Mouse (Mus musculus) lung, embryonic 16.5 days (tissue): ENCODE measurements around the gene Cep162. TPM values are rescaled to one million over a fixed set of nuclear protein-coding genes. Genes with fewer than 3 reads are reported as not detected.

ENCODE experiments used
- ATAC-seq: fragments of 200-750 bp; cut with Nextera tagmentation; 2 replicates; pipeline ENCODE4 v1.8.0; 2017; ENCODE audit warnings: low read depth, mild to moderate bottlenecking, moderate library complexity
- H3K27ac ChIP-seq: fragments of 300-500 bp; sonication (generic); 2 replicates; pipeline ENCODE4 v1.5.1; 2014; ENCODE audit warnings: mild to moderate bottlenecking, control low read depth, low read length
- H3K27me3 ChIP-seq: fragments of 300-500 bp; sonication (generic); 2 replicates; pipeline ENCODE4 v1.6.1; 2014; ENCODE audit warnings: low read depth, low read length, mixed read lengths; ENCODE audit not compliant: control insufficient read depth, insufficient read depth
- H3K36me3 ChIP-seq: fragments of 300-500 bp; sonication (generic); 2 replicates; pipeline ENCODE4 v1.6.1; 2014; ENCODE audit warnings: low read length; ENCODE audit not compliant: control insufficient read depth, insufficient read depth
- H3K4me1 ChIP-seq: fragments of 300-500 bp; sonication (generic); replicated peaks from 2 replicates; pipeline ENCODE4 v1.6.1; 2014; ENCODE audit warnings: low read length, mixed read lengths; ENCODE audit not compliant: control insufficient read depth, insufficient read depth
- H3K4me2 ChIP-seq: fragments of 300-500 bp; sonication (generic); 2 replicates; pipeline ENCODE4 v1.6.1; 2014; ENCODE audit warnings: low read depth, low read length, control low read depth
- H3K4me3 ChIP-seq: fragments of 300-500 bp; sonication (generic); 2 replicates; pipeline ENCODE4 v1.5.1; 2014; ENCODE audit warnings: mild to moderate bottlenecking, low read length, control low read depth
- H3K9ac ChIP-seq: fragments of 300-500 bp; sonication (generic); 2 replicates; pipeline ENCODE4 v1.6.1; 2014; ENCODE audit warnings: low read length, control low read depth
- H3K9me3 ChIP-seq: fragments of 300-500 bp; sonication (generic); 2 replicates; pipeline ENCODE4 v1.6.1; 2016; ENCODE audit warnings: low read length; ENCODE audit not compliant: control insufficient read depth
- WGBS: fragments of 180-500 bp; shearing (Covaris S2); extraction: QIAGEN DNeasy Blood & Tissue Kit; methylation state at CpG from one replicate; pipeline ENCODE4 v1.1.7; 2014; 5-methylcytosine and 5-hydroxymethylcytosine counted together
- polyA plus RNA-seq: library from polyadenylated mRNA; unstranded; fragments of >200 nt; fragmentation: Nextera tagmentation; extraction: Ambion mirVana; gene quantifications from 2 replicates; pipeline ENCODE4 v1.2.1, GENCODE M21; 2015

The Cep162 gene
- polyA plus RNA-seq, 1 experiment from 2014 or later, result 6.8 TPM

DNA sequence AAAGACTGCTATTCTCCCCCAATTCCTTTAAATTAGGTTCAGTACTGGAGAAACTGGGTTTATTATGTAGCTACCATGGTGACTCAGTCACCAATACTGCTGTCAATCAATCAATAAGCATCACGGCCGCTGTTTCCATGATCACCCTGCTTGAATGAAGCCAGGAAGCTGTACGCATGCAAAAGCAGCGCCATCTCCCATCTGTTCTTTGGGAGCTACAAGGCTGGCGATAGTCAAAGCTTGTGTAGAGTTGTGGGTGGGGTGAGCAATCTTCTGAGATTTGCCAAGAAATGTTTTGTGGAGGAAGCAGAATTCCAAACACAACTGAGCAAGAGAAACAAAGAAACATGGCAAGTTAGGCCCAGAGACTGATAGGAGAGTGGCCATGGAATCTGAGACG lies 52.9 kb downstream of the Cep162 start:
- Histone ChIP-seq H3K27me3 (no peaks in the 10 kb centered on the region), H3K4me3 (no peak overlapping the region), H3K9ac (no peak overlapping the region), H3K27ac (no peak overlapping the region), H3K4me2 (no peak overlapping the region), H3K4me1 (no peaks in the 10 kb centered on the region), H3K36me3 (peaks cover 13% of the 10 kb centered on the region), H3K9me3 (no peaks in the 10 kb centered on the region)
- ATAC-seq, result no peak
- 85% methylated on average over 6 of the region's 6 CpGs for WGBS

DNA sequence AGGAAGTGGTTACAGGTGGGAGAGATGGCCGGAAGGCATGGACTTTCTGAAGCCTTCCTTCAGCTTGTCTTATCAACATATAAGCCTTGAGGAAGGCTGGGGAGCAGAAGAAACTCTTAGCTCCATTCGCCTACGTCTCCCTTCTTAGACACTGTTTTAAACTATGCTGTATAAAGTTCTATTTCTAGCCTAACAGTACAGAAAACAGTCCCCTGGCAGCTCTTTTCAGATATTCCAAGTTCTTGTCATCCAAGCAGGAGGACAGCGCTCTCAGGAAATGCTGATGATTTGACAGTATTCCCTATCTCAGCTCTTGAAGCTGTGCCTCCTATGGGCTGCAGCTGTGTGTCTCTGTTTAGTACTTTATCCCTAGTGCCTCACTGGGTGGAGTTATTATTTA lies 54.4 kb downstream of the Cep162 start:
- H3K9me3 ChIP-seq, result no peaks in the 10 kb centered on the region
- H3K4me1 ChIP-seq, result no peaks in the 10 kb centered on the region
- 98% methylated on average over 4 of the region's 4 CpGs for WGBS
- H3K4me3 ChIP-seq, result no peak overlapping the region
- H3K36me3 ChIP-seq, result peaks cover 16% of the 10 kb centered on the region
- no peak overlapping the region for H3K4me2 ChIP-seq
- no peak for ATAC-seq
- H3K27ac ChIP-seq, result no peak overlapping the region
- H3K9ac ChIP-seq, result no peak overlapping the region
- H3K27me3 ChIP-seq, result no peaks in the 10 kb centered on the region

DNA sequence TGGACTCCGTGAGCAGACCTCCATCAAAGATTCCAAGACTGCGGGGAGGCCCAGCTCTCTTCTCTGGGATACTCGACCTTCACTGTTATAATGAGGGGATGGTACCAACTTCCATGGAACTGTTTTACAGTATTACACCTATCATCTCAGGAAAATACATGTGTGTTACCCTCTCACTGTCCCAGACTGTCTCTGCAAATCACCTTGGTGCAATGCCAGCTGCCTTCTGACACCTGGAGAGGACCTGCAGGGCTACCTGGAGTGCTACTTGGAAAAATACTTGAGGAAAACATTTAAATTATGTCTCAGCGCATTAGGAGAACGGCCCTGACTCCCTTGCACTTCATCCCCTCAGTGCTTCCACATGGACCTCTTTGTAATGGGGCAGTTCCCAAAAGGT lies 54.9 kb downstream of the Cep162 start:
- Histone ChIP-seq H3K27ac (no peak overlapping the region), H3K4me2 (no peak overlapping the region), H3K4me1 (no peaks in the 10 kb centered on the region), H3K27me3 (no peaks in the 10 kb centered on the region), H3K9me3 (no peaks in the 10 kb centered on the region), H3K4me3 (no peak overlapping the region), H3K9ac (no peak overlapping the region), H3K36me3 (peaks cover 16% of the 10 kb centered on the region)
- ATAC-seq, result no peak
- 84% methylated on average over 5 of the region's 5 CpGs for WGBS

DNA sequence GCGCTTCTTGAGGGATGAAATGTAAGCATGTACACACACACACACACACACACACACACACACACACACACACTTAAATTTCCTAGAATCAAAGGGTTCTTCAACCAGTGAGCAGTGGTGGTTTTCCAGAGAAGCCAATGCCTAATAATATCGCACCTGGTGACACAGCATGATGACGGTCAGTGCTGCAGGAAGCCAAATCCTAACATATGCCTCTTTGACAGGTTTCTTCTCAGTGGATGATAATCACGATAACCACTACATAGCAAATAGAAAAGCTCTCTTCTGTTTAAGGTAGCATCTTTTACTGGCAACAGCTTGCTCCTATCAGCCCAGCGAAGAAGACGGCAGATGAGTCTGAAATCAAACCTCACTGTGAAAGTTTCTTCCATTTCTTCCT lies 57.3 kb downstream of the Cep162 start:
- H3K4me2 ChIP-seq, result no peak overlapping the region
- H3K4me1 ChIP-seq, result no peaks in the 10 kb centered on the region
- ATAC-seq, result no peak
- no peak overlapping the region for H3K9ac ChIP-seq
- peaks cover 12% of the 10 kb centered on the region for H3K36me3 ChIP-seq
- H3K9me3 ChIP-seq, result no peaks in the 10 kb centered on the region
- no peaks in the 10 kb centered on the region for H3K27me3 ChIP-seq
- no peak overlapping the region for H3K4me3 ChIP-seq
- 69% methylated on average over 6 of the region's 6 CpGs for WGBS
- no peak overlapping the region for H3K27ac ChIP-seq

DNA sequence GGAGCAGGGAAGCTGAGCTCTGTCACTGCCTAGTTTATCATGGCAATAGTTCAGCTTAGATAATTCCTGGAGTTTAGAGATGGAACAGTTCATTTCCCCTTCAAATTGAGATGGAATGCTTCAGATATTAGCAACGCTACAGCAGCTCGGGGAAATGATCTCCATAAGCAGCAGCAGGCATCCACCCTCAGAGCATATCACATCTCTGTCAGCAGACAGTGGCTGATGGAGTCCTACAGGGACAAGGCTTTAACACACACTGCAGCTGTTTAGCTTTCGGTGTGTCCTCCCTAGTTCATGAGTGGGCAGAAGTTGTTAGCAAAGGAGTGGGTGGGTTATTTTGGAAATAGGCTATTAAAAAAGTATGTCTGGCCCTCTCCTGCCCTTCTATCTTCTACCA lies 58.1 kb downstream of the Cep162 start:
- 75% methylated on average over 3 of the region's 3 CpGs for WGBS
- H3K9ac ChIP-seq, result no peak overlapping the region

DNA sequence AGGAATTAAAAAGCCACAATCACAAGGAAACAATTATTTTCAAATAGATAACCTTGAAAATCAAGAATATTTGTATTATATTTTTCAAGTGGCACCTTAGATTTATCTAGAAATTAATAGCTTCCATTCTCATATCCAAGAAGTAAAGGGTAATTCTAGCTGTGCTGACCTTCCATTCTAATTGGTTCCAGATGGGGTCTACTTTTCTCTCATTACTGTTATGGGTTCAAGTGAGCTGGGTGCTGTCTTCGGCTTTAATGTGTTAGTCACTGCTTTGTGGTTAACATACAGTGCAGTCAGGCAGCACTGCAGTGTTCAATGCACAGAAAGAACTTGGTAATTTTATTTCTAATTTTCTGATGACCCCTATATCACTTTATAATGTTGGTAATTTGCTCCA lies 61.6 kb downstream of the Cep162 start:
- Histone ChIP-seq H3K4me1 (no peaks in the 10 kb centered on the region), H3K27ac (no peak overlapping the region), H3K27me3 (no peaks in the 10 kb centered on the region), H3K9ac (no peak overlapping the region), H3K4me3 (no peak overlapping the region), H3K9me3 (0 out of 2 replicates have a peak, but pooled peaks cover 5% of the 10 kb centered on the region), H3K36me3 (peaks cover 30% of the 10 kb centered on the region), H3K4me2 (no peak overlapping the region)
- ATAC-seq, result no peak
- WGBS, result 81% methylated on average over 1 of the region's 1 CpGs

More for the DNA sequence above, 58.1 kb downstream of the Cep162 start:
- no peaks in the 10 kb centered on the region for H3K4me1 ChIP-seq
- H3K27ac ChIP-seq, result no peak overlapping the region
- H3K4me2 ChIP-seq, result no peak overlapping the region
- no peak overlapping the region for H3K4me3 ChIP-seq
- H3K9me3 ChIP-seq, result no peaks in the 10 kb centered on the region
- no peaks in the 10 kb centered on the region for H3K27me3 ChIP-seq
- no peak for ATAC-seq
- peaks cover 16% of the 10 kb centered on the region for H3K36me3 ChIP-seq

DNA sequence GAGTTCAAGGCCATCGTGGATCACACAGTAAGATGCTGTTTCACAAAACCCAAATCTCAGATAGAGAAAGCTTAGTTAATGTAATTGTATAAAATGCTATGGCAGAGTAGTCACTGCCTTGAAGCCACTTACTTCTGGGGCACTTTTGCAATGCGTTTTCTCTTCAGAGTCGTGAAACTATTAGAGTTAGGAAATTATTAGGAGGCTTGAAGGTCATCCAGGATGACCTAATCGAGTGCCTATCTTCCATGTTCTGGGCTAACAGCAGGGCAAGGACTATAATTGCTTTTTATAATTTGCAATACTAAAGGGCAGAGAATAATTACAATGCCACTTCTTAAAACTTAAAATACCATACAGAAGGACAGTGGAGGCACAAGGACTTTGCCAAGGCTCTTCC lies 68.0 kb downstream of the Cep162 start:
- H3K9ac ChIP-seq, result no peak overlapping the region
- H3K27me3 ChIP-seq, result no peaks in the 10 kb centered on the region
- H3K27ac ChIP-seq, result no peak overlapping the region
- H3K9me3 ChIP-seq, result 0 out of 2 replicates have a peak, but pooled peaks cover 5% of the 10 kb centered on the region
- no peak for ATAC-seq
- H3K36me3 ChIP-seq, result peaks cover 15% of the 10 kb centered on the region
- H3K4me1 ChIP-seq, result no peaks in the 10 kb centered on the region
- no peak overlapping the region for H3K4me3 ChIP-seq
- WGBS, result 84% methylated on average over 4 of the region's 4 CpGs
- H3K4me2 ChIP-seq, result no peak overlapping the region

DNA sequence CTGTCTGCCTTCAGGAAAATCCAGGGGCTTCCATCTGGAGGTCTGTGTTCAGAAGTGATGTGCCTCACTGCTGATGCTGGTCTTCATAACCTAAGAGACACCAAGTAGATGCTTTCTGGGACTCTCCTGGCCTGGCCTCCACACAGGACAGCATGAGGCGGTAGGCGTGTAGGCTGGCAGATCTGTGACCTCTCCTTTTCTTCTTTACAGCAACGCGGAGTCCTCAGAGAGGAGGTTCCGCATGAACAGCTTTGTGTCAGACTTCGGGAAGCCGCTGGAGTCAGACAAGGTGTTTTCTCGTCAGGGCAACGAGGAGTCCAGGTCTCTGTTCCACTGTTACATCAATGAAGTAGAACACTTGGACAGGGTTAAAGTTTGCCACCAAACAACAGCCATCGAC lies 73.1 kb downstream of the Cep162 start:
- no peaks in the 10 kb centered on the region for H3K9me3 ChIP-seq
- no peak overlapping the region for H3K27ac ChIP-seq
- no peak overlapping the region for H3K9ac ChIP-seq
- no peak for ATAC-seq
- no peaks in the 10 kb centered on the region for H3K36me3 ChIP-seq
- H3K4me1 ChIP-seq, result no peaks in the 10 kb centered on the region
- 86% methylated on average over 10 of the region's 10 CpGs for WGBS
- H3K27me3 ChIP-seq, result no peaks in the 10 kb centered on the region
- no peak overlapping the region for H3K4me2 ChIP-seq
- H3K4me3 ChIP-seq, result no peak overlapping the region

DNA sequence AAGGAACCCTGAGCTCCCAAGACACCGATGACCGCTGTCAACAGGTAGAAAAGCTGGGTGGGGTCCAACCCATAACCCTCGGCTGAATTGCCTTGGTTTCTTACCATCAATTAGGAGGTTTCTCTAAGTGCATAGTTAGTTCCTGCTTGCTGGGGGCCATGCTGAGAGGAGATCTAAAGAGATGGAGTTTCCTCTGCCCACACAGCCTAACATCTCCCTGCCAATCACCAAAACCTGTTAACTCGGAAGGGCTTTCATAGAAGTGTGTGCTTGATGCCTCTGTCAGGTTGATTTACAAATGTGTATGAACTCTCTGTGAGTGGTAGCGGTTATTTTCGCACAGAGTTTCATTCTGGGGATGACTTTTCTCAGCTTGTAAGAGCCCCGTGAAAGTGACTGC lies 76.8 kb downstream of the Cep162 start:
- H3K4me2 ChIP-seq, result no peak overlapping the region
- no peaks in the 10 kb centered on the region for H3K4me1 ChIP-seq
- H3K27me3 ChIP-seq, result no peaks in the 10 kb centered on the region
- WGBS, result 37% methylated on average over 7 of the region's 7 CpGs
- H3K27ac ChIP-seq, result no peak overlapping the region
- no peak for ATAC-seq
- no peak overlapping the region for H3K4me3 ChIP-seq
- H3K9ac ChIP-seq, result no peak overlapping the region
- H3K36me3 ChIP-seq, result no peaks in the 10 kb centered on the region
- H3K9me3 ChIP-seq, result no peaks in the 10 kb centered on the region

DNA sequence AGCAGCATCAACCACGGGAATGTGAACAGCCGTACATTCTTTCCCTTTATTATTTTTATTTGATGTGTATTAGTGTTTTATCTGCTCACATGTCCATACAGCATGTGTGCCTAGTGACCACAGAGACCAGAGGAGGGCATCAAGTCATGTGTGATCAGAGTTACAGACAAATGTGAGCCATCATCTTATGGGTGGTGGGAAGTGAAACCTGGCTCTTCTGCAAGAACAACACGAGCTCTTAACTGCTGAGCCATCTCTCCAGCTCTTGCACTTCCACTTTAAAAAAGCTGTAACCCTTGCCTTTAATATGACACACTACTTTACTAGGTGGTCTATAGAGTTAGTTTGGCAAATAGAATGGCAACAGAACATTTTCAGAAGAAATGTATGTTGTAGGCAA lies 83.8 kb downstream of the Cep162 start:
- Histone ChIP-seq H3K9me3 (no peaks in the 10 kb centered on the region), H3K27ac (no peak overlapping the region), H3K4me1 (no peaks in the 10 kb centered on the region), H3K9ac (no peak overlapping the region), H3K4me3 (no peak overlapping the region), H3K27me3 (no peaks in the 10 kb centered on the region), H3K4me2 (no peak overlapping the region), H3K36me3 (no peaks in the 10 kb centered on the region)
- ATAC-seq, result no peak
- WGBS, result 67% methylated on average over 3 of the region's 3 CpGs
